Mouse (Mus musculus): ENCODE results near the gene Pnp2. TPM values are rescaled to one million over a fixed set of nuclear protein-coding genes. Genes with fewer than 3 reads are reported as not detected.

Pnp2 gene
- total RNA-seq, 2 experiments from 2014 or later: 0.79 to 1.7 TPM

DNA sequence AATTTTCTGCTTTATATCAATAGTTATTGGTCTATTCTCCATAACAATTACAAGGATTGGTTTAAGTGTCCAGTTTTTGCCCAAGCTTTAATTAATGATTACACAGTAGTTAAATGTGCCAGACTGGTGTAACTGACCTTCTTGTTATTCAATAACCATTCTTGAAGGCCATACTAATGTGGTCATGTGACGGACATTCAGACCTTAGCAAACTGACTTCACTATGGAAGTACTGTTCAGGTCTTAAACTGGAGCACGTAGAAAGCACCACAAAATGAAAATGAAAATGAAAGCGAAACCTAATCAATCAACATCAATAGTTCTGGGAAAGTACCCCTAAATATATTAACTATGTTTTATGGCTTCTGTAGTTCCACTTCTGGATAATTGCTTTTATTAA lies 35.2 kb downstream of the Pnp2 start:
- no peak for DNase-seq (ENCODE audit: extremely low spot score in 1 of 2, low spot score in 2 of 2)
- intact Hi-C loops (cut with DNase I): no loop called here

DNA sequence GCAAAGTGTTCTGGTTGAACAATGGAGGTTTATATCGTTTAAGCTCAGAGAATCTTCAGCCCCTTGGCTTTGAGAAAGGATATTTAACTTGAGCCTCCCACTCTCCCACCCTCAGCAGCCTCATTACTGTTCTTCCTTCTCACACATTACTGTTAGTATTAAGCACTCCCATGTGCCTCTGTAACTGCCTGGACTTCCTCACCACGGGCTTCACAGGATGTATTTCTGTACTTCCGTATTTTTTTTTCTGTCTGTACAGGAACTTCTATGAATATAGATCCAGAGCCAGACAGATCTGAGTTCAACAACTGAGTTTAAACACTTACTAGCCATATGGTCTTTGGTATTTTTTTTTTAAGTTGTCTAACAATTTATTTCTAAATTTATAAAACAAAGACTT lies 41.3 kb downstream of the Pnp2 start:
- intact Hi-C loops (cut with DNase I): no loop called here
- no peak for DNase-seq (ENCODE audit: extremely low spot score in 1 of 2, low spot score in 2 of 2)

DNA sequence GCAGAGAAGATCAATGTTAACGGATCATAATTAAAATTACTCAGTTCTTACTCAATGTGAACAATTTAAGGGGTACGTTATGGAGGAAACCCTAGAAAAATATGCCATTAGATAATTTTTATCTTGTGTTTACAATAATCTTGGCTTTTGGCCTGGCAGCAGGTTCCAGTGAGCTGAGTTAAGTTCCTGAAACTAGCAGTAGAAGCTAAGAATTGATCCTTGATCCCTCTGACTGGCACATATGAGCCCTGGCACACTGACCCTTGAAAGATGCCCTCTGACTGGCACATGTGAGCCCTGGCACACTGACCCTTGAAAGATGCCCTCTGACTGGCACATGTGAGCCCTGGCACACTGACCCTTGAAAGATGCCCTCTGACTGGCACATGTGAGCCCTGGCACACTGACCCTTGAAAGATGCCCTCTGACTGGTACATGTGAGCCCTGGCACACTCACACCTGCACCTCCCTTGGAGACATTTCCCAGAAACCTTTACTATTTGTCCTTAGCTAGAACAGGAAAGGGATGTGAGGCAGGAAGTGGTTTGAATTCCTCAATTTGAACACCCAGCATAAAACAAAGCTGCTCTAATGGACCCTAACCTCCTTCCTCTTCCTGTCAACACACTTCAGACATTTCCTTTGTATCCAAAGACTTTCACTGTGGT lies 42.3 kb downstream of the Pnp2 start:
- DNase-seq (ENCODE audit: extremely low spot score in 1 of 2, low spot score in 2 of 2): no peak

DNA sequence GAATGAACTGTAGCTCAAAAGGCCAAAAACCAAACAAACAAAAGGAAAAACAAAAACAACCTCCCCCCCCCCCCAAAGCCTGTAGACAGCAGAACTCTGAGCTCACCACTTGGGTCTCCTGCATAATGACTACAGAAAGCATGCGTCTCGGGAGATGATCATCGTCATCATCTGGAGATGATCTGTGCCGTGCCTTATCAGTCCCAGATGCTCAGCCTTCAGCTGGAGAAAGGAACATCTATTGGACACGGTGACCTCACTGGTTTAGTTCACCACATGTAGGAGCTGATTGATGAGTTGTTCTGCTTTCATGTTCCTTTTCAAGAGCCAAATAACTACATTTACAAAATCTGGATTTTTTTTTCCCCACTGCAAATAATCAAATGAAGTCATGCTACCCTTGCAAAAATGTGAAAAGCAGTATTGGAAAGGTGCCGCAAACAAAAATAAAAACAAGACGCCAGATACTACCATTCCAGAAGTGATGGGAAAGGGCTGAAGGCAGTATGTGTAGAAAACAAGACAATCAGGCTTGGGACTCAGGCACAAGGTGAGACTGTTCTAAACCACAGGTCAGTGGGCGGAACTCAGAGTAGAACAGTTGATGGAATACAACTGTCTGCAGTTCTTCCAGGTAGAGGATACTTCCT lies 51.5 kb downstream of the Pnp2 start, which contains the start of gene Rnase10:
Gene Rnase10 (plus strand): TSS at position 600 of the 650 bp plus-strand sequence.
- DNase-seq (ENCODE audit: extremely low spot score in 1 of 2, low spot score in 2 of 2): no peak
- intact Hi-C loops (cut with DNase I): no loop called here

More for the DNA sequence above, 42.3 kb downstream of the Pnp2 start:
- intact Hi-C loops (cut with DNase I): no loop called here

DNA sequence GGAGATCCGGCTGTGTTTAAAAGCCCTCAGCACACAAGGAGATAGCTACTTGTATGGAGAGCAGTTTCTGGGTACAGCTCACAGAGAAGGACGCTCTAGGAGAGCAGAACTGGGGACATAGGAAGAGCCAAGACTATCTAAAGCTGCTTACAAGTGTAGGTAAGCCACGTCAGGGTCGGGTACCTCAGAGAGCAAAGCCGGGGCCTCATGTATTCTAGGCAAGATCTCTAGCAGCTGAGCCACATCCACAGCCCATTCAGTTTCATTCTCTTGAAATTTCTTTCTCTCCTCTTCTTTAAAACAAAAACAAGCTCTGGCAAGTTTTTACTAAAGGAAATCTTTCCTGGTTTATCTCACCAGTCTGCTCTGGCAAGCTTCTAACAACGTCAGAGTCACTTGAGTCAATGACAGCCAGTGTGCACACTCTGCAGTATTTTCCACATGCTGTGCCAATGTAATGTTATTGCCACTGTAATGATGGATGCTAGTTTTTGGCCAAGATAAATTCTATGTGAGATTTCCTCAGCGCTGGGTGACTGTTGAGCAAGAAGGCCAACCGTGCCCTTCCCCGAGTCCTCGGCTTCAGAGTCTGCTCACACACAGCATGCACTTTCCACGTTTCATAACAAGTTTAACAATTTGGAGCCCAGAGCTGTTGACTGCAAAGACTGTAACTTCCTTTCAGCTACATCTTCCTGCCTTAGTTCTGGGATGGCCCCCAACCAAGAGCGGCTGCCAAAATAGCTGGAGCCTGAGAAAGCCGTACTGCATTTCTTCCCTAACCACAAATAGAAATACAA lies 52.3 kb downstream of the Pnp2 start:
- intact Hi-C loops (cut with DNase I): loop anchor here (2.0 kb wide), 1 partner anchor 31 kb away; no protein-coding TSS in a partner anchor
- peak; percentile 57 to 69 for DNase-seq (ENCODE audit: extremely low spot score in 1 of 2, low spot score in 2 of 2)

DNA sequence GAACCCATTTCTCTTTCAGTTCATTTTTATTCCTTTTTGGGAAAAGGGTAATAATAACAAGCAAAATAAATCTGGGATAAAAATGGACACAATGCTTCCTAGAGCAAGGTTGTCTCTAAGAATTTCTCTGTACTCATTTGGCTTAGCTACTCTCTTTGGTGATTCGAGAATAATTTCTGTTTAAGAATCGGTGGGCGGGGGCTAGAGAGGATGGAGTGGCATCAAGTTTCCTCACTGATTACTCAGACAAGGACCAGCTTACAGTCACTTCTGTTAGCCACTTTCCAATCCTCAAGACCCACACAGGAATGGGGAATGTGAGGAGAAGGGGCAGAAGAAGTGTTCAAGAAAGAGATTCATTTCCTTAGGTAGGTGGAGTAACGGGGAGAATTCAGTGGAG lies 53.0 kb downstream of the Pnp2 start:
- no peak for DNase-seq (ENCODE audit: extremely low spot score in 1 of 2, low spot score in 2 of 2)
- intact Hi-C loops (cut with DNase I): loop anchor here (2.0 kb wide), 1 partner anchor 32 kb away; no protein-coding TSS in a partner anchor

DNA sequence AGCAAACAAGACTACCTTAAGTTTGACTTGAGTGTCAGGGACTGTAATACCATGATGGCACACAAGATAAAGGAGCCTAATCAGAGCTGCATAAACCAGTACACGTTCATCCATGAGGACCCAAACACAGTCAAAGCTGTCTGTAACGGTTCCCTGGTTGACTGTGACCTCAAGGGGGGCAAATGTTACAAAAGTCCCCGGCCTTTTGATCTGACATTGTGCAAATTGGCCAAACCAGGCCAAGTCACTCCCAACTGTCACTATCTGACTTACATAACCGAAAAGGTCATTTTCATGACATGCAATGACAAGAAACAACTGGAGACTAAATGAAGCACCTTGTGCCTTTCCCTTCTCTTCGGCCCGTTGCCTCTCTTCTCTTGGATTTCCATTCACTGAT lies 53.8 kb downstream of the Pnp2 start:
- no peak for DNase-seq (ENCODE audit: extremely low spot score in 1 of 2, low spot score in 2 of 2)
- intact Hi-C loops (cut with DNase I): loop anchor here (2.0 kb wide), 1 partner anchor 33 kb away; no protein-coding TSS in a partner anchor

Other genes with a start within 250 kb of the Pnp2 start
- not detected for gene Olfr748, start 248.6 kb upstream of the Pnp2 start, total RNA-seq (2021)
- not detected for gene Olfr749, start 210.9 kb upstream of the Pnp2 start, total RNA-seq (2021)
- 10 to 100 TPM; 67.9 to 70.9 TPM for gene Ttc5, start 170.5 kb upstream of the Pnp2 start, total RNA-seq (2021)
- not detected for gene Ccnb1ip1, start 148.3 kb upstream of the Pnp2 start, total RNA-seq (2021)
- gene Parp2, start 148.2 kb upstream of the Pnp2 start, total RNA-seq (2021): 10 to 100 TPM; 26.1 to 29.0 TPM
- 1 to 10 TPM; 2.7 to 5.3 TPM for gene Tep1, start 85.4 kb upstream of the Pnp2 start, total RNA-seq (2021)
- gene Klhl33, start 58.5 kb upstream of the Pnp2 start, total RNA-seq (2021): 1 to 10 TPM; 1.4 to 2.1 TPM
- gene Osgep, start 31.1 kb upstream of the Pnp2 start, total RNA-seq (2021): 10 to 100 TPM; 29.9 to 34.2 TPM
- 10 to 100 TPM; 65.8 to 66.3 TPM for gene Apex1, start 31.0 kb upstream of the Pnp2 start, total RNA-seq (2021)
- 10 to 100 TPM; 79.6 to 89.0 TPM for gene Pip4p1, start 25.1 kb upstream of the Pnp2 start, total RNA-seq (2021)
- 10 to 100 TPM; 11.0 to 15.6 TPM for gene Pnp, start 24.9 kb upstream of the Pnp2 start, total RNA-seq (2021)
- 10 to 100 TPM in 1 of 2 experiments, 1 to 10 TPM in 1; 6.5 to 13.7 TPM for gene Gm49342, start 11.5 kb upstream of the Pnp2 start, total RNA-seq (2021)
- gene Rnase10, start 51.8 kb downstream of the Pnp2 start, total RNA-seq (2021): under 1 TPM in 1 of 2 experiments, not detected in 1; 0.30 TPM
- gene Rnase9, start 85.9 kb downstream of the Pnp2 start, total RNA-seq (2021): not detected
- gene Rnase11, start 94.2 kb downstream of the Pnp2 start, total RNA-seq (2021): not detected
- not detected for gene Rnase12, start 101.7 kb downstream of the Pnp2 start, total RNA-seq (2021)
- not detected for gene Olfr750, start 118.4 kb downstream of the Pnp2 start, total RNA-seq (2021)
- 10 to 100 TPM; 11.2 to 14.0 TPM for gene Rnase4, start 135.1 kb downstream of the Pnp2 start, total RNA-seq (2021)
- 1 to 10 TPM; 2.5 to 3.7 TPM for gene Ang, start 135.2 kb downstream of the Pnp2 start, total RNA-seq (2021)
- not detected for gene Eddm3b, start 158.4 kb downstream of the Pnp2 start, total RNA-seq (2021)
- gene Rnase6, start 167.9 kb downstream of the Pnp2 start, total RNA-seq (2021): not detected
- gene Rnase1, start 190.8 kb downstream of the Pnp2 start, total RNA-seq (2021): not detected
- gene Rnase2b, start 206.3 kb downstream of the Pnp2 start, total RNA-seq (2021): not detected
- not detected for gene Ang2, start 243.2 kb downstream of the Pnp2 start, total RNA-seq (2021)
- not detected for gene Ear14, start 247.4 kb downstream of the Pnp2 start, total RNA-seq (2021)